Mouse (Mus musculus) CD8-positive naive resting alpha-beta T cell, adult 57 days (primary cell): ENCODE results near the gene Phf1. TPM values are rescaled to one million over a fixed set of nuclear protein-coding genes. Genes with fewer than 3 reads are reported as not detected.

Experiments used
- total RNA-seq: library from RNA; stranded (reverse); gene quantifications from one replicate; pipeline ENCODE4 v1.2.4, GENCODE M21; 2023

Phf1 gene
- 112 TPM for total RNA-seq

GRCm38 (mm10) chr17:26932839-26933398, at the start of gene Phf1:
TSS of gene Phf1 (plus strand) at chr17:26933052.

GRCm38 (mm10) chr17:26916711-26917482, 16.0 kb upstream of the Phf1 start, which contains the start of gene Kifc5b:
TSS of gene Kifc5b (plus strand) at chr17:26917091.

DNA sequence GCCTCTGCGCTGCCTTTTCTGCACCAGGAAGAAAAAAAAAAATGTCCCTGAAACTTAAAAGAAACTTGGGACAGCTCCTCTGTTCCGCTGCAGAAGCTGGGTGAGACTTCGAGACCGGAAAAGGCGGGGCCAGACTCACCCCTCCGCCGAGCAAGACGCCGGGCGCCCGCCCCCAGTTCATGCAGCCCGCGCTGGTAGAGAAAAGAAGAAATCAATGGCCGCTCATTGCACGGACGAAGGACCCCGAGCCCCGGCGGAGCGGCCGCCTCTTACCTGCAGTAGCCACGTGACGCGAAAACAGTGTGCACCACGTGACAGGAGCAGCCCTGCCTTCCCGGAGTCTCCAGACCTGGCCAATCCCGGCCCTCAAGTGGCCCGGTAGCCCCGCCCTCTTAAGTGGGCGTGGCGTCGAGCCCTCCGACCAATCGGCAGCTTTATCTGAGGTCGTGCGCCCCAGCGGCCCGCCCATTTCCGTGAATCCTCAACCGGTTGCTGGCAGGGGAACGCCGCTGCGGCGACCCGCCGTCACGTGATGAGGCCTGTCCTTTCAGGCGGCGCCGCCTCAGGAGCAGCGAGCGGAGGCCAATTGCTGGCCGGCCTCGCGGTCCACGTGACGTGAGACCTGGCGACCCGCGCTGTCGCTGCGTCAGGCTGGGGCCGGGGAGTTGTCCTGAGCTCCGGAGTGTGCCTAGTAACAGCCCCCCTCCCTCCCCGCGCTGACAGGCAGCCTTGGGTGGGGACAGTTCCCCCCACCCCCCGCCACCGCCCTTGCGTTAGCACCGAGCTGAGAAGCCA, 6.5 kb downstream of the Phf1 start, which contains the start of gene Cuta:
Gene Cuta (minus strand): TSS at position 392 of the 795 bp plus-strand sequence.

DNA sequence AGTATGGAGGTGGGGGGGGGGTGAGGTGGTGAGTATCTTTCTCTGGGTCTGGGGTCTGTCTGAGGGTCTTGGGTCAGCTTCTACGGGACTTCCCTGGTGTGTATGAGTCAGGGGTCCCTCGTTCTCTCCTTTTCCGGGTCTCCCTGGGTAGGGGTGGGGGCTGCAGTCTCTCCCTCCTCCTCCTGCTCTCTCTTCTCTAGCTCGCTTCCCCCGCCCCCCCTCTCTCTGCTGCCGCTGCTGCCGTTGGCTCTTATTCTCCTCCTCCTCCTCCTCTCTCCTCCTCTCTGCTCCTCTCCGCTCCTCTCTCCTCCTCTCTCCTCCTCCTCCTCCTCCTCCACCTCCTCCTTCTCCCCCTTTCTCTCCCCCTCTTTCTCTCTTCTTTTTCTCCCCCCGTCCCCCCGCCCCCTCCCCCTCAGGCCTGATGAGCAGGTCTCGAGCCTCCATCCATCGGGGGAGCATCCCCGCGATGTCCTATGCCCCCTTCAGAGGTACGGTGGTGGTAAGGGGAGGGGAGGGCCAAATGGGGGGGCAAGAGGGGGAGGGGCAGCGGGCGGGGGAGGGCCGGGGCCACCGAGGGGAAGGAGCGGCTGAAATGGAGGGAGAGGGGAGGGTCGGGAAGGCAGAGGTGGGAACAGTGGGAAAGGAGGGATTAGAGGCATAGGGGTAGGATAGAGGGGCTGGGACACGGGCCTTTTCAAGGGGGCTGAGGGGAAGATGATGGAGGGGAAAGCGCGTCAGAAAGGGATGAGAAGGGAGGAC, 8.4 kb downstream of the Phf1 start, which contains the start of gene Syngap1:
Gene Syngap1 (plus strand): TSS at position 223 of the 759 bp plus-strand sequence.

DNA sequence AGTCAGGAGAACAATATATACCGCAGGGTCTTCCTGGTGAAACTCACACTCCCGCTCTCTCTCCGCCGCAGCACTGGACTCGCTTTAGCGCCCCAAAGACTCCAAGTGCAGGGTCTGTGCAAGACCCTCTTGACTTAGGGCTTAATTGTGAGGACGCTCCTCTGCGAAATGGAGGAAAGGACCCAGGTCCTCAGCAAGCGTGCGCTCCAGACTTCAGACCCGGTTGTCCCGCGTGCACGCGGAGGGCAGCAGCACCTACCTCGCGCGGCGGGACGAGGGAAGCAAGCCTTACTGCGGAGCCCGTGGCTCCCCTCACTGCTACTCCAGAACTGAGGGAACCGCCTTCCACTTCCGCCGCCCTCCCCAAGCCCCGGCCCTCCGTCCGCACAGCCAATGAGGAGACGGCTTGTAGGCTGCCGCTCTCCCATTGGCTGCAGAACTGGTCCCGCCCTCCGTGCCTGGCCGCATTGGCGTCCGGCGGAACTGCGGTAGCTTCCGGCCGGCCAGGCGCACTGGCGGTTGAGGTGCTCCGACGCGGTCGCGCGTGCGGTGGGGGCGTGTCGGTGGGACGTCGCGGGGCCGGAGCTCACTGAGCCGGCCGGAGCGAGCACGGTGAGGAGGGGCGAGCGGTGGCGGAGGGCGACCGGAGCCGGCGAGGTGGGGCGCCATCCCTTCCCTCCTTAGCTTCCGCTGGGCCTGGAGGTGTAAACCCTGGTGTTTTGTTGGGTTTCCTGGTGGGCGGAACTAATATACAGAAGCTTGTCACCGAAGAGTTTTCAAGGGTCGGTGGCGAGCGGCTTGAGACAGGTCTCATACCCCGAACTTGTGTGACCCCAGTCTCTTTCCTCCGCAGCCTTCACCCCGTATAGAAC, 40.1 kb downstream of the Phf1 start, which contains the start of gene Zbtb9:
Gene Zbtb9 (plus strand): TSS at position 465 of the 872 bp plus-strand sequence.

Other genes with a start within 250 kb of the Phf1 start
- 121 TPM for gene Crebrf, start 217.4 kb upstream of the Phf1 start, total RNA-seq
- 28.6 TPM for gene Bnip1, start 152.0 kb upstream of the Phf1 start, total RNA-seq
- gene Nkx2-5, start 88.0 kb upstream of the Phf1 start, total RNA-seq = not detected
- 6.7 TPM for gene Kifc5b, start 16.0 kb upstream of the Phf1 start, total RNA-seq
- 82.3 TPM for gene Cuta, start 6.5 kb downstream of the Phf1 start, total RNA-seq
- 6.7 TPM for gene Syngap1, start 8.2 kb downstream of the Phf1 start, total RNA-seq
- 21.5 TPM for gene Zbtb9, start 40.1 kb downstream of the Phf1 start, total RNA-seq
- 35.6 TPM for gene Bak1, start 96.0 kb downstream of the Phf1 start, total RNA-seq
- 113 TPM for gene Itpr3, start 124.3 kb downstream of the Phf1 start, total RNA-seq
- 29.4 TPM for gene Uqcc2, start 200.9 kb downstream of the Phf1 start, total RNA-seq
- not detected for gene Ip6k3, start 234.7 kb downstream of the Phf1 start, total RNA-seq